9 mouse cellular contexts compared by ENCODE assay signal in the genomic region with DNA sequence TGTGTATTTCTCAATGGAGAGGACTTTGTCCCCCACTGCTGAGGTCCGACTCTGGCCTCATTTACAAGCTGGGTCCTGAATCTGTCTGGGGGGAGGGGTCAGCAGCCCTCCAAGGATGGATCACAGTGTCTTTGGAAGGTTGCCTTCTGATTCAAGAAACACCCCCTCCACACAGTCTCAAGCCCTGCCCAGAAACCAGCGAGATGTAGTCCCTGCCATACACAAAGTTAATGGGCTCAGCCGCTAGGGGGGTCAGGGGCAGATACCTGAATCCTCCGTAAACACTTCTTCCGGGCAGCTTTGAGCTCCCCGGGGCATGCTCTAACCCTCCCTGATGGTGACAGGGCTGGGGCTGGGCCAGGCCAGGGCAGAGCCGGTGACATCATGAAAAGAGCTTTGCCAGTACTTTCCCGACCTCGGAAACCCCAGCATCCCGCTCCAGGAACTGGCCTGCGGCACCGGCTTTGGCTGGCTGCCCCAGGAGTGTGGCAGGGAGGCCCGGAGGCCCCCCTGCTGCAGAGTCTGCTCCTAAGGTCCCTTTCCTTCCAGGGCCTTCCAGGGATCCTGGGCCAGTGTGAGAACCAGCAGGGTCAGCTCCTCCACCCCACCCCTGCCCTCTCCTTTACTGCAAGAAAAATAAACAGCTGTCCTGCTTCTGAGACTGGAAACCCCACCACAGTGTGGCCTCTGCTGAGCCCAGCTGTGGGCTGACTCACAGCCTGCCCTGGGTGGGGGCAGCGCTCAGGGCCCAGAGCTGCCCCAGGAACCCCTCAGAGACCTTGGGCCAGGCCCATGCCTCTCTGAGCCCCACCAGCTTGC. TPM values are rescaled to one million over a fixed set of nuclear protein-coding genes. Genes with fewer than 3 reads are reported as not detected.
DNase-seq lines count a peak whose midpoint lies in the region; ATAC-seq and TF ChIP-seq lines count a peak whose summit lies in the region.
"Had no signal": no experiment of that assay in that cellular context is flagged by ENCODE, and none has a peak within 500 bp of the region (broad histone marks: within the 10 kb centered on the region; RNA-seq: fewer than 3 reads in every experiment).

No protein-coding gene starts in this region.

- peak overlapping the region; percentile 18 for H3K4me2 ChIP-seq in liver, embryonic 15.5 days
- no peak overlapping the region for H3K4me2 ChIP-seq in neural tube, embryonic 14.5 days (ENCODE audit: low read depth, low read length)

- DNase-seq in thymus, adult 2 months, result peak; percentile 9
- DNase-seq in thymus, postnatal 0 days (ENCODE audit: low spot score), result no peak
- peak; percentile 58 for DNase-seq in embryo, embryonic 9.5 days (ENCODE audit: extremely low spot score)
- DNase-seq in heart, adult 8-10 months (ENCODE audit: low spot score), result peak; percentile 60
- peak; percentile 66 for DNase-seq in kidney, adult 11 months

- peak; percentile 12; the same call in 1 of the 2 replicates for TF ChIP-seq CTCF in thymus, adult 2 months (IDR thresholded peaks at IDR 0.05; ENCODE audit: borderline replicate concordance, control insufficient read depth, extremely low read depth, insufficient read depth, low read length, poor library complexity)

- no peaks in the 10 kb centered on the region for H3K9me3 ChIP-seq in liver, embryonic 15.5 days (replicated peaks)
- no peaks in the 10 kb centered on the region for H3K9me3 ChIP-seq in neural tube, embryonic 14.5 days (ENCODE audit: control insufficient read depth, low read length)
- H3K9me3 ChIP-seq: G1E had no signal

- no peak overlapping the region for H3K4me3 ChIP-seq in thymus, adult 2 months (ENCODE audit: control insufficient read depth, insufficient read depth, low read length)
- no peak overlapping the region for H3K4me3 ChIP-seq in liver, embryonic 15.5 days (replicated peaks)
- H3K4me3 ChIP-seq in neural tube, embryonic 14.5 days (ENCODE audit: low read depth, low read length), result no peak overlapping the region

- no peaks in the 10 kb centered on the region for H3K4me1 ChIP-seq in thymus, adult 2 months (replicated peaks; ENCODE audit: control insufficient read depth, insufficient read depth, low read length)
- no peaks in the 10 kb centered on the region; the same call in 1 of the 2 replicates for H3K4me1 ChIP-seq in liver, embryonic 15.5 days (replicated peaks)
- no peaks in the 10 kb centered on the region for H3K4me1 ChIP-seq in neural tube, embryonic 14.5 days (ENCODE audit: control insufficient read depth, insufficient read depth, low read length)

- H3K27me3 ChIP-seq in thymus, adult 2 months (ENCODE audit: control insufficient read depth, insufficient read depth, low read length), result peaks cover 3% of the 10 kb centered on the region; the same call in 1 of the 2 replicates
- peaks cover 20% of the 10 kb centered on the region for H3K27me3 ChIP-seq in liver, embryonic 15.5 days
- no peaks in the 10 kb centered on the region for H3K27me3 ChIP-seq in neural tube, embryonic 14.5 days (ENCODE audit: control insufficient read depth, insufficient read depth, low read length)

- TF ChIP-seq POLR2A in thymus, adult 2 months (IDR thresholded peaks at IDR 0.05; ENCODE audit: control insufficient read depth, extremely low read depth, insufficient read depth, low read length, poor library complexity), result no peak

- no peak overlapping the region for H3K27ac ChIP-seq in thymus, adult 2 months (ENCODE audit: control insufficient read depth, insufficient read depth, low read length)
- no peak overlapping the region for H3K27ac ChIP-seq in liver, embryonic 15.5 days (replicated peaks)
- H3K27ac ChIP-seq in neural tube, embryonic 14.5 days (ENCODE audit: low read depth, low read length), result no peak overlapping the region

- no peak for ATAC-seq in liver, embryonic 15.5 days (ENCODE audit: insufficient read depth)
- ATAC-seq in neural tube, embryonic 14.5 days (ENCODE audit: low read depth), result peak; percentile 34; the same call in 1 of the 2 replicates
- ATAC-seq in monocyte, adult 5-6 weeks (replicated peaks; ENCODE audit: insufficient number of reproducible peaks, low FRiP score, low TSS enrichment, poor library complexity, severe bottlenecking), result no peak

- H3K9ac ChIP-seq in liver, embryonic 15.5 days, result no peak overlapping the region
- H3K9ac ChIP-seq in neural tube, embryonic 14.5 days (replicated peaks; ENCODE audit: low read depth, low read length), result no peak overlapping the region

- H3K36me3 ChIP-seq in thymus, adult 2 months (ENCODE audit: control insufficient read depth, insufficient read depth, low read length), result no peaks in the 10 kb centered on the region
- no peaks in the 10 kb centered on the region for H3K36me3 ChIP-seq in liver, embryonic 15.5 days (replicated peaks)
- no peaks in the 10 kb centered on the region for H3K36me3 ChIP-seq in neural tube, embryonic 14.5 days (ENCODE audit: control insufficient read depth, insufficient read depth, low read length)
- H3K36me3 ChIP-seq: G1E had no signal

- 17% methylated on average over 14 of the region's 14 CpGs for WGBS in thymus, adult 2 months
- 14% methylated on average over 14 of the region's 14 CpGs for WGBS in liver, embryonic 15.5 days (ENCODE audit: insufficient replicate concordance)
- 15% methylated on average over 14 of the region's 14 CpGs for WGBS in neural tube, embryonic 14.5 days

RNA-seq across cellular contexts. Expression of a gene that starts 20.4 kb away (rescaled TPM):
- polyA plus RNA-seq in thymus, adult 2 months (2012; rRNA removed), result not detected in 2 replicates
- not detected in 2 replicates for polyA plus RNA-seq in thymus, postnatal 0 days (2015; fragmentation: Nextera tagmentation; extraction: Ambion mirVana)
- total RNA-seq in heart, adult 8-10 months (2022), result not detected
- not detected in 2 replicates for polyA plus RNA-seq in liver, embryonic 15.5 days (2015; fragmentation: Nextera tagmentation; extraction: Ambion mirVana)
- polyA plus RNA-seq in neural tube, embryonic 14.5 days (2014; fragmentation: Nextera tagmentation; extraction: Ambion mirVana), result not detected in 2 replicates
- total RNA-seq in monocyte, adult 5-6 weeks (2017), result not detected in 3 replicates
- total RNA-seq: G1E had no signal
- polyA plus RNA-seq: G1E had no signal

RNA-seq across cellular contexts. Expression of a gene that starts 58.9 kb away (rescaled TPM):
- 3.4 and 3.8 TPM in 2 replicates for polyA plus RNA-seq in thymus, adult 2 months (2012; rRNA removed)
- 0.73 and 1.3 TPM in 2 replicates for polyA plus RNA-seq in thymus, postnatal 0 days (2015; fragmentation: Nextera tagmentation; extraction: Ambion mirVana)
- total RNA-seq in heart, adult 8-10 months (2022), result under 1 TPM in 3 of 4 experiments, not detected in 1; 0.06 to 0.19 (median 0.14) TPM
- 0.18 and 0.21 TPM in 2 replicates for polyA plus RNA-seq in liver, embryonic 15.5 days (2015; fragmentation: Nextera tagmentation; extraction: Ambion mirVana)
- polyA plus RNA-seq in neural tube, embryonic 14.5 days (2014; fragmentation: Nextera tagmentation; extraction: Ambion mirVana), result 17.3 and 25.0 TPM in 2 replicates
- total RNA-seq in monocyte, adult 5-6 weeks (2017), result not detected in 3 replicates
- polyA plus RNA-seq: G1E had no signal
